Mouse (Mus musculus): ENCODE measurements around the gene Whrn. TPM values are rescaled to one million over a fixed set of nuclear protein-coding genes. Genes with fewer than 3 reads are reported as not detected.

Whrn gene
- polyA plus RNA-seq, 1 experiment from 2014 or later: 5.9 TPM

DNA sequence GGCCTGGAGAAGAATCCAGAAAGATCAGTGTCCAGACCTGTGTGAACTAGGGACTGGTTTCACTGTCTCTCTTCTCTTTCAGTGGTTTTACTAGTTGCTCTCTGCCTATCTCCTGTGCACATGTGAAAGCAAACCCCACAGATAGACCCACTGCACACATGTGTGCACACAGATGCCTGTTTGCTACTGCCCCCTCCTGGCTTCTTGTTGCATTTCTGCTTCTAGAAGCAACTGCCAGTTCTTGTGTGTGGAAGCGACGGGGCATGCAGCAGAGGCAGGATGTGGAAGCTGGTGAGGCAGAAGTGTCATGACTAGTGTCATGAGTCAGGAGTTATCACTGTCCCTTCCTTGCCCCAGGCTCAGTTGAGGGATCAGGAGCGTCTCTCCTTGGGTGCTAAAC, 123.9 kb downstream of the Whrn start:
- Histone ChIP-seq H3K27me3 (no peaks in the 10 kb centered on the region), H3K36me3 (peaks cover 97% of the 10 kb centered on the region), H3K9me3 (no peaks in the 10 kb centered on the region), H3K9ac (no peak overlapping the region), H3K4me3 (no peak overlapping the region), H3K4me1 (no peaks in the 10 kb centered on the region), H3K27ac (no peak overlapping the region), H3K4me2 (no peak overlapping the region)
- WGBS: 42% methylated on average over 3 of the region's 3 CpGs
- ATAC-seq (ENCODE audit: insufficient number of reproducible peaks, insufficient read depth, low FRiP score, low TSS enrichment, low read depth): no peak

DNA sequence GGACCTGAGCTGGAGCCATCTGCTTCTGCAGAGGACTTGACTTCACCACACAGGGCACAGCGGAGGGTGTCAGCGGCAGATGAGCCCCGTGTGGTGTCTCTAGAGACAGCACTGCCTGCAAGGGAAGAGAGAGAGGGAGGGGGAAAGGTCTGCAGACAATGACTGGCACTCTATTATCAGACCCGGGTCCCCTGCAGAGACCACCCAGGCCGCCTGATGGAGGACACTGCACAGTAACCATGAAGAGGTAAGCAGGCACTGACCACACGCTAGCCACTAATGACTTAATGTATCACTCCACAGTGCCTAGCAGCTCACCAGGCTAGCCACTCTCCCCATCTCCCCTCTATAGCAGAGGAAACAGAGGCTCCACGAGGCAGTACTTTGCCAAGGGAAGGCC, 124.9 kb downstream of the Whrn start:
- Histone ChIP-seq H3K9ac (no peak overlapping the region), H3K4me2 (no peak overlapping the region), H3K4me1 (no peaks in the 10 kb centered on the region), H3K27me3 (no peaks in the 10 kb centered on the region), H3K27ac (no peak overlapping the region), H3K4me3 (no peak overlapping the region), H3K9me3 (no peaks in the 10 kb centered on the region), H3K36me3 (peaks cover 87% of the 10 kb centered on the region)
- 53% methylated on average over 7 of the region's 7 CpGs for WGBS
- ATAC-seq (ENCODE audit: insufficient number of reproducible peaks, insufficient read depth, low FRiP score, low TSS enrichment, low read depth): no peak

DNA sequence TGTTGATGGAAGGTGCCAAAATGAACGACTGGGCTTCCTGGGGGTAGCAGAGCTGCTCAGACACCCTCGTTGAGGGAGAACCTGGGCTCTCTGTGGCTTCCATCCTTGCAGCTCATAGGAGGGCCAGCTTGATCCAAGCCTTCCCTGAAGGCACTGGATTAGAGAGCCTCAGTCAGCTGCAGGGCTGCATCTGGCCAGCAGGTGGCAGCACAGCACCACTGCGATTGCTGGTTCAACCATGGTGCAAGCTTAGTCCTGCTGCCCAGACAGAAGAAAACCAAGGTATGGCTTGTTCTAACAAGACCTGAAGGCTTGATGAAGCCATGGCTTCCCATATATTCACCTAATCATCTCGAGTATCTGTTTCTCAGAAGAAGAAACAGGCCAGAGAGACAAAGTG, 127.2 kb downstream of the Whrn start:
- Histone ChIP-seq H3K9ac (no peak overlapping the region), H3K4me1 (no peaks in the 10 kb centered on the region), H3K4me2 (no peak overlapping the region), H3K27me3 (no peaks in the 10 kb centered on the region), H3K9me3 (no peaks in the 10 kb centered on the region), H3K4me3 (no peak overlapping the region), H3K27ac (no peak overlapping the region), H3K36me3 (peaks cover 63% of the 10 kb centered on the region)
- WGBS: 11% methylated on average over 4 of the region's 4 CpGs
- no peak for ATAC-seq (ENCODE audit: insufficient number of reproducible peaks, insufficient read depth, low FRiP score, low TSS enrichment, low read depth)

Other genes with a start within 250 kb of the Whrn start
- not detected in 2 replicates for gene Orm1, start 151.4 kb downstream of the Whrn start, polyA plus RNA-seq (2015; fragmentation: Nextera tagmentation; extraction: Ambion mirVana)
- not detected in 2 replicates for gene Orm3, start 139.8 kb downstream of the Whrn start, polyA plus RNA-seq (2015; fragmentation: Nextera tagmentation; extraction: Ambion mirVana)
- not detected in 2 replicates for gene Orm2, start 133.5 kb downstream of the Whrn start, polyA plus RNA-seq (2015; fragmentation: Nextera tagmentation; extraction: Ambion mirVana)
- gene Akna, start 92.6 kb downstream of the Whrn start, polyA plus RNA-seq (2015; fragmentation: Nextera tagmentation; extraction: Ambion mirVana): 9.7 and 10.0 TPM in 2 replicates
- 315 and 316 TPM in 2 replicates for gene Atp6v1g1, start 48.8 kb upstream of the Whrn start, polyA plus RNA-seq (2015; fragmentation: Nextera tagmentation; extraction: Ambion mirVana)
- gene Tmem268, start 62.8 kb upstream of the Whrn start, polyA plus RNA-seq (2015; fragmentation: Nextera tagmentation; extraction: Ambion mirVana): 10.7 and 11.1 TPM in 2 replicates
- not detected in 2 replicates for gene Gm11213, start 109.3 kb upstream of the Whrn start, polyA plus RNA-seq (2015; fragmentation: Nextera tagmentation; extraction: Ambion mirVana)
- not detected in 2 replicates for gene Tex48, start 126.4 kb upstream of the Whrn start, polyA plus RNA-seq (2015; fragmentation: Nextera tagmentation; extraction: Ambion mirVana)
- not detected in 2 replicates for gene Gm11214, start 167.4 kb upstream of the Whrn start, polyA plus RNA-seq (2015; fragmentation: Nextera tagmentation; extraction: Ambion mirVana)
- gene Tnfsf15, start 249.1 kb upstream of the Whrn start, polyA plus RNA-seq (2015; fragmentation: Nextera tagmentation; extraction: Ambion mirVana): not detected in 2 replicates